Mouse (Mus musculus): ENCODE measurements around the gene Pip5k1b.

The Pip5k1b gene

GRCm38 (mm10) chr19:24523476-24524313 is 32.0 kb downstream of the Pip5k1b start:
- in situ Hi-C loops (cut with MboI; ENCODE audit: low pct_unique_long_range_greater_than_20kb in 1 of 2, low sequenced_read_pairs in 2 of 2, unreplicated experiment in 1 of 2), result no loop called here

- in situ Hi-C loops (cut with MboI; ENCODE audit: low pct_unique_long_range_greater_than_20kb in 1 of 2, low sequenced_read_pairs in 2 of 2, unreplicated experiment in 1 of 2), result no loop called here
These were observed 33.7 kb downstream of the Pip5k1b start for GRCm38 (mm10) chr19:24521997-24522396.

GRCm38 (mm10) chr19:24521146-24521545 is 34.5 kb downstream of the Pip5k1b start:
- in situ Hi-C loops (cut with MboI; ENCODE audit: low pct_unique_long_range_greater_than_20kb in 1 of 2, low sequenced_read_pairs in 2 of 2, unreplicated experiment in 1 of 2), result no loop called here

- in situ Hi-C loops (cut with MboI; ENCODE audit: low pct_unique_long_range_greater_than_20kb in 1 of 2, low sequenced_read_pairs in 2 of 2, unreplicated experiment in 1 of 2), result no loop called here
These were observed 35.8 kb downstream of the Pip5k1b start for GRCm38 (mm10) chr19:24519732-24520409.

- in situ Hi-C loops (cut with MboI; ENCODE audit: low pct_unique_long_range_greater_than_20kb in 1 of 2, low sequenced_read_pairs in 2 of 2, unreplicated experiment in 1 of 2), result no loop called here
These were observed 37.3 kb downstream of the Pip5k1b start for GRCm38 (mm10) chr19:24518384-24518783.

GRCm38 (mm10) chr19:24517057-24517456 is 38.6 kb downstream of the Pip5k1b start:
- in situ Hi-C loops (cut with MboI; ENCODE audit: low pct_unique_long_range_greater_than_20kb in 1 of 2, low sequenced_read_pairs in 2 of 2, unreplicated experiment in 1 of 2), result no loop called here

- in situ Hi-C loops (cut with MboI; ENCODE audit: low pct_unique_long_range_greater_than_20kb in 1 of 2, low sequenced_read_pairs in 2 of 2, unreplicated experiment in 1 of 2), result no loop called here
These were observed 39.7 kb downstream of the Pip5k1b start for GRCm38 (mm10) chr19:24515941-24516340.

- in situ Hi-C loops (cut with MboI; ENCODE audit: low pct_unique_long_range_greater_than_20kb in 1 of 2, low sequenced_read_pairs in 2 of 2, unreplicated experiment in 1 of 2), result no loop called here
These were observed 40.7 kb downstream of the Pip5k1b start for GRCm38 (mm10) chr19:24514661-24515642.

GRCm38 (mm10) chr19:24513105-24513843 is 42.4 kb downstream of the Pip5k1b start:
- in situ Hi-C loops (cut with MboI; ENCODE audit: low pct_unique_long_range_greater_than_20kb in 1 of 2, low sequenced_read_pairs in 2 of 2, unreplicated experiment in 1 of 2), result no loop called here

GRCm38 (mm10) chr19:24511939-24512338 is 43.7 kb downstream of the Pip5k1b start:
- in situ Hi-C loops (cut with MboI; ENCODE audit: low pct_unique_long_range_greater_than_20kb in 1 of 2, low sequenced_read_pairs in 2 of 2, unreplicated experiment in 1 of 2), result no loop called here

- in situ Hi-C loops (cut with MboI; ENCODE audit: low pct_unique_long_range_greater_than_20kb in 1 of 2, low sequenced_read_pairs in 2 of 2, unreplicated experiment in 1 of 2), result no loop called here
These were observed 46.3 kb downstream of the Pip5k1b start for GRCm38 (mm10) chr19:24509391-24509790.

GRCm38 (mm10) chr19:24508087-24508767 is 47.4 kb downstream of the Pip5k1b start:
- in situ Hi-C loops (cut with MboI; ENCODE audit: low pct_unique_long_range_greater_than_20kb in 1 of 2, low sequenced_read_pairs in 2 of 2, unreplicated experiment in 1 of 2), result no loop called here

- in situ Hi-C loops (cut with MboI; ENCODE audit: low pct_unique_long_range_greater_than_20kb in 1 of 2, low sequenced_read_pairs in 2 of 2, unreplicated experiment in 1 of 2), result no loop called here
These were observed 52.8 kb downstream of the Pip5k1b start for GRCm38 (mm10) chr19:24502736-24503421.

- in situ Hi-C loops (cut with MboI; ENCODE audit: low pct_unique_long_range_greater_than_20kb in 1 of 2, low sequenced_read_pairs in 2 of 2, unreplicated experiment in 1 of 2), result no loop called here
These were observed 54.1 kb downstream of the Pip5k1b start for GRCm38 (mm10) chr19:24501525-24501924.

GRCm38 (mm10) chr19:24500431-24500830 is 55.2 kb downstream of the Pip5k1b start:
- in situ Hi-C loops (cut with MboI; ENCODE audit: low pct_unique_long_range_greater_than_20kb in 1 of 2, low sequenced_read_pairs in 2 of 2, unreplicated experiment in 1 of 2), result no loop called here

GRCm38 (mm10) chr19:24499291-24499690 is 56.4 kb downstream of the Pip5k1b start:
- in situ Hi-C loops (cut with MboI; ENCODE audit: low pct_unique_long_range_greater_than_20kb in 1 of 2, low sequenced_read_pairs in 2 of 2, unreplicated experiment in 1 of 2), result no loop called here

- in situ Hi-C loops (cut with MboI; ENCODE audit: low pct_unique_long_range_greater_than_20kb in 1 of 2, low sequenced_read_pairs in 2 of 2, unreplicated experiment in 1 of 2), result no loop called here
These were observed 61.8 kb downstream of the Pip5k1b start for GRCm38 (mm10) chr19:24493887-24494286.
